Mouse (Mus musculus) kidney, postnatal 36 days (tissue): Measurements from ENCODE around the gene Herpud2.
"Not testable (repeated sequence)": the region's sequence is repeated elsewhere in the genome, so short reads cannot be mapped to it uniquely, and the experiment has no call there.

Source experiments
- DNase-seq, 2 experiments: peaks; one replicate each; pipeline ENCODE4 v3.0.0; 2021 to 2022; ENCODE audit warnings: mixed read lengths in 2 of 2

Herpud2 gene

DNA sequence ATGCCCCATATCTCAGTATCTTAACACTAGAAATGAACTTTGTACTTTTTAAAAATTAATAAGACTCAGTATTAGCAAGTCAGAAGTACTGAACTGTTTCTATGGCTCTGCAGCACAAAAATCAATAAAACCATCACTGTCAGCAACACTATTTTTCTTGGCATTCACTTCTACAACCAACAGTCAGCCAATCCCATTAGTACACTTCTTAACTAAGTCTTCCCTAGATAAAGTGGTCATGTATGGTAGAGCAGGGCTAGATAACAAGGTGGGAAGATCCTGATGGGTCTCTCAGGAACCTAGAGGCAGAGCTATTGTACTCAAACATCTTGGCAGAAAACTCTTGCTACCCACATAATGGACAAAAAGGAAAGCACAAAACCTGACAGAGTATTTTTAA, 7.7 kb downstream of the Herpud2 start:
- DNase-seq = no peak

DNA sequence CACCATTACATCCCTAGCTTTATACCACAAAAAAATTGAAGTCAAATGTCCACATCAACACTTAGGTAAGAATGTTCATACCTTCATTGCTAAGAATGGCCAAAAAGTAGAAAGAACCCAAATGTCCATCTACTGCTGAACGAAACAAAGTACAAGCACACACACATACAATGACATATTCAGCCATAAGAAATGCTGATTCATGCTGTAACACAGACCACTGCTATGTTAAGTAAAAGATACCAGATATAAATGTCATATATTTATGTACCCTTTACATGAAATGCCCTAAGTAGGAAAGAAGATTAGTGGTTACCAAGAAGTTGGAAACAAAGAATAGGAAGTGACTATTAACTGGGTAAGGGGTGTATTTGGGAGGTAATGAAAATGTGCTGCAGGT, 8.6 kb downstream of the Herpud2 start:
- no peak for DNase-seq

GRCm38 (mm10) chr9:25142041-25142440, 9.6 kb downstream of the Herpud2 start:
- DNase-seq = no peak

DNA sequence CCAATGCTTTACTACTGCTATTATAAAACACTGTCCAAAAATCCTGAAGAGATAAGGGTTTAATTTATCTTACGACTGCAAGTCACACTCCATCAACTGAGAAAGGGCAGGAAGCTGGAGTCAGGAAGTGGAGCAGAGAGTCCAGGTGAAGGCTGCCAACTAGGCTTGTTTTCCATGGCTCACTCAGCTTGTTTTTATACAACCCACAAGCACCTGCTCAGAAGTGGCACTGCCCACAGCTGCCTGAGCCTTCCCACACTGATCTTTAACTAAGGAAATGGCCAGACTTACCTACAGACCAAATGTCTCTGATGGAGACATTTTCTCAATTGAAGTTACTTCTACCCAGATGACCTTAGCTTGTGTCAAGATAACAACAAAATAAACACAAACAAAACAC, 11.3 kb downstream of the Herpud2 start:
- DNase-seq = peak; percentile 60 to 76

DNA sequence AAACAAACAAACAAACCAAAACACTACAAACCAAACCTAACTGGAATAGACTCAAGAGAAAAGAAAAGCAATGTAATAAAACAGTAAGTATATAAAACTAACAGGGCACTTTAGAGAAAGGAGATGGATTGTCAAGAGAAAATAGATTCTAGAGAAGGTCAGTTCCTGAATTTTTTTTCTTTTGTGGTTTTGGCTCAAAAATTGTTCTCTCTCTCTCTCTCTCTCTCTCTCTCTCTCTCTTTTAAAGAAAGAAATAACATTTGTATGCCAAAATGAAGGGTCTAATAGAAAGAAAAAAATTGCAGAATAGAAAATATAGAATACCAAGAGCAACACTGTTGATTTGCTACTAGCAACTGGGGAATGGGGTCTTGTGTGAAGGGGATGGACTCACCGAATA, 12.7 kb downstream of the Herpud2 start:
- DNase-seq = no peak

GRCm38 (mm10) chr9:25132920-25133319, 18.7 kb downstream of the Herpud2 start:
- DNase-seq = no peak

- DNase-seq = no peak
These were observed 19.4 kb downstream of the Herpud2 start for GRCm38 (mm10) chr9:25132253-25132652.

GRCm38 (mm10) chr9:25124048-25124447, 27.6 kb downstream of the Herpud2 start:
- no peak for DNase-seq

DNA sequence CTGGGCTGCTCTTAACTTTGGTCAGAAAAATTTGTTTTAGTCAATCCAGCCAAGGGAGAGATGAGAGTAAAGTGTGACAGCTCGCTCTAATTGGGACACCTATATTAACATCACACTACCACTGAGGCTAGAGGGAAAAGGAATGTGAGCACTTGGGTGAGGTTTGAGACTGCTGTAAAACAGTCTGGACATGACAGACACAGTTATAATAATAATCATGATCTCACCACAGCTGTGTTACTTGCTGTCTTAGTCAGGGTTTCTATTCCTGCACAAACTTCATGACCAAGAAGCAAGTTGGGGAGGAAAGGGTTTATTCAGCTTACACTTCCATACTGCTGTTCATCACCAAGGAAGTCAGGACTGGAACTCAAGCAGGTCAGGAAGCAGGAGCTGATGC, 28.0 kb downstream of the Herpud2 start:
- not testable (repeated sequence) for DNase-seq

DNA sequence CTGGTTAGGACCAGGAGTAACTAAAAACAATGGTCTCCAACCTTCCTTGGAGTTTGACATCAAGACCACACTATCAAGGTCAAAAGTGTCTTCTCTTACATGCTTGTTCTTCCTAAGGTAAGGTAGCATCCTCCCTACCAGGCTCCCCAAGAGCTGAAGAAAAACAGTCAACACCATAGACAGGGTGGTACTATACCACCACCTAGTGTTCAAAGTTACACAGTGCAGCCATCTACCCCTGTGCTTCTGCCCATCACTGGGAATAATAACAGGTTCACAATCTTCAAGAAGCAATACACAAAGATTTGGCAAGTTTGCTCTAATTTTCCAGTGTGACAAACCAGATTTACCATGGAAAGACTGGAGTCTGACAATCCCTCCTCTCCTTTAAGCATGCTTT, 47.0 kb downstream of the Herpud2 start:
- peak; percentile 39 to 52 for DNase-seq

- no peak for DNase-seq
These were observed 48.7 kb downstream of the Herpud2 start for GRCm38 (mm10) chr9:25102881-25103280.

DNA sequence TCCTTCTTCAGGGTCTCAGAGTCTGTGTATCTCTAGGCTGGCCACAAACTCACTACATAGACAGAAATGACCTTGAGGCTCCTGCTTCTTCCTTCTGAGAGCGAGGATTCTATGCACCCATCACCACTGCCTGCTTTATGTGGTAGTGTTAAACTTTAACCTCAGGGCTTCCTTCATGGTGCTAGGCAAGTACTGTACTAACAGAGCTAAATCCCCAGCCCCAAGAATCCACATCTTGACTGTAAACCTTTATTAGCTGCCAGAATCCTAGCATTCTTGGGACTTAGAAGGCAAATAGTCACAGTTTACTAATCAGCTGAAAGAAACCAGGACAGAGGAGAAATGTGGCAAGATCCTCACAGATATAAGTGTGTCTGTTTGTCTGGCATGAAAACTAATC, 60.8 kb downstream of the Herpud2 start:
- no peak for DNase-seq

GRCm38 (mm10) chr9:25089122-25089521, 62.5 kb downstream of the Herpud2 start, which contains the start of gene Gm10181:
Gm10181 (plus strand) TSS chr9:25089422.
- DNase-seq = no peak

DNA sequence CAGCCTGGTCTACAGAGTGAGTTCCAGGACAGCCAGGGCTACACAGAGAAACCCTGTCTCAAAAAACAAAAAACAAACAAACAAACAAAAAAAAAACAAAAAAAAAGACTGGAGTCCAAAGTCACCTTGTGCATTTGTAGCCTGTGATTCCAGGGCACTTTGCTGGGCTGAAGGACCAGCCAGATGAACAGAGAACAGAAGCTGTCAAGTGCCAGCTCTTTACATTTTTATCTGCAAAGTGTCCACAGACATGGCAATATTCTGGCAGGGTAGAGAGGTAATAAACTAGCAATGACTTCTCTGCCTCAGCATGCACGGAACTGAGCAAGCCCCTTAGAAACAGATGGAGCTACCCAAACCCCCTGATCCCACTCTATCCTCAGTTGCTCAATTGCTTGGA, 75.1 kb downstream of the Herpud2 start:
- DNase-seq = no peak

DNA sequence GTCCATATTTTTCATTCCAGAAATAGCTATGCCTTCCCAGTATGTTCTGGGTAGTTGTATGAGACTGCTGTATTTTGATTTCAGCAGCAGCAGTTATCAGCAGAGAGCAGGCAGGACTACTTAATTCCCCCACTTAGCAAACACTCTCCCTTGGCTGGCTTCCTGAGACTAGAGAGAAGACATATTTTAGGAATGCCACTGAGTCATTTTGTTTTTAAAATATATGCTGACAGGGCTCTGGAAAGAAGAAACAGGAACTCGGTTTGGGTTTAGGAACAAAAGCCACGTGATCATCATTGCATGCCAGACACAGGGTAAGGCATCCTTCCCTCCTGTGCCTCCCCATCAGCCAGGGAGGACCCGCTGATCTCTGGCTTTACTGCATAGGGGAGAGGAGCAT, 75.6 kb downstream of the Herpud2 start:
- no peak for DNase-seq

DNA sequence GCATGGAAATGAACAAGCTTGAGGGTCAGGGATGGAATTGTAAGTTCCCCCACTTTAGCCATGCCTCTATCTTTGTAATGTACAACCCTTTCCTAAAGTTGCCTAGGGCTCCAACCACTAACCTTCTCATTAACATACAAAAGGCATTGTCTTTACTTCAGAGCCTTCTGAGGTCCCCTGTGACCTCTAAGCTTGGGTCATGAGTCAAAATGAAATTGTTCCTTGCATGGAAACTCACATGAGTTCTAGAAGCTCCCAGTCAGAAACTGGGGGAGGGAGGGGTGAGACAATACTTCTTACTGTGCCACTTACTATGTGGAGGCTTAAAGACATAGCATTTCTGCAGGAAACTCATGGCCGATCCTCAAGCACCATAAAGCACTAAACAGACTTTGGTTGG, 79.0 kb downstream of the Herpud2 start:
- DNase-seq = no peak

DNA sequence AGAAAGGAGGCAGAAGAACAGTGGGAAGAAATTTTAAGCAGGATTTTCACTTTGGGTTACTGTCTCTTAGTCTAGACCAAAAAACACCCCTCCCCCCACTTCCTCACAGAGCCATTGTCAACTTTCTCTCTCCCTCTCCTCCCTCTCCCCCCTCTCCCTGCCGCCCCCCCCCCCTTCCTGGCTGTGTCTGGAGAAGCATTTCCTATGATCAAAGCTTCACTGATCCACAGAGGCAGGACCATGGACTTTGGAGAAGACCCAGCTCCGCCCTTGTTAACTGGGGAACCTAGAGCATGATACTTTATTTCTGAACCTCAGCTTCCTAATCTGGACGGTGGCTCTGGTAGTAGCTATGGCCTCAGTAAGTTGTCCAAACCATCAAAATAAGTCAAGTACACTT, 92.9 kb downstream of the Herpud2 start:
- DNase-seq = peak in 1 of 2 experiments; percentile 4
